9 mouse cellular contexts compared by ENCODE assay signal in the genomic region with DNA sequence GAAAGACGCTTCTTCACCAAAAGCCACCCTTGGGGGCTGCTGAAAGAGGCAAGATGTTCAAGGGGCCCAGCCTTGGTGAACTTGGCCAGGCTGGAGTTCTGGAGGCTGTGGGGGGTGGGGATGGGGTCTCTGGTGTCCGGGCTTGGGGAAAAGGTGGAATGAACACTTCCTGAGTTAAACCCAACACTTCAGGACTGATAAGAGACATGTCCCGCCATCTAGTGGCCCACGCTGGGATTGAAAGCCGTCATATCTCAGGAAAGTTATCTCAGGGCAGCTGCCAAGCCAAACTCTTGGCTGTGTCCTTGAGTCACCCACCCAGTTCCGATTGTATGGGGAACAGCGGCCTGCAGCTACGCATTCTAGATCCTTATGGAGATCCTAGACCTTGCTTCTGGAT. TPM values are rescaled to one million over a fixed set of nuclear protein-coding genes. Genes with fewer than 3 reads are reported as not detected.
DNase-seq lines count a peak whose midpoint lies in the region; ATAC-seq and TF ChIP-seq lines count a peak whose summit lies in the region.
"Had no signal": no experiment of that assay in that cellular context is flagged by ENCODE, and none has a peak within 500 bp of the region (broad histone marks: within the 10 kb centered on the region; RNA-seq: fewer than 3 reads in every experiment).

No protein-coding gene starts in this region.

- H3K27me3 ChIP-seq in embryonic facial prominence, embryonic 10.5 days (replicated peaks; ENCODE audit: low read depth, poor library complexity, severe bottlenecking): no peaks in the 10 kb centered on the region
- H3K27me3 ChIP-seq in limb, embryonic 10.5 days (ENCODE audit: low read depth, poor library complexity, severe bottlenecking): 0 out of 2 replicates have a peak, but pooled peaks cover 6% of the 10 kb centered on the region
- H3K27me3 ChIP-seq in midbrain, embryonic 10.5 days (ENCODE audit: low read depth, poor library complexity, severe bottlenecking): no peaks in the 10 kb centered on the region
- no peaks in the 10 kb centered on the region for H3K27me3 ChIP-seq in spleen, adult 2 months (ENCODE audit: control insufficient read depth, insufficient read depth, low read length)
- H3K27me3 ChIP-seq: neural tube, embryonic 13.5 days had no signal

- H3K27ac ChIP-seq in embryonic facial prominence, embryonic 10.5 days (replicated peaks): 0 out of 2 replicates have a peak overlapping the region, but pooled peaks have one; percentile 51
- H3K27ac ChIP-seq in limb, embryonic 10.5 days: no peak overlapping the region
- no peak overlapping the region for H3K27ac ChIP-seq in midbrain, embryonic 10.5 days (replicated peaks)
- no peak overlapping the region; the same call in 1 of the 2 replicates for H3K27ac ChIP-seq in spleen, adult 2 months (ENCODE audit: insufficient read depth, low read length)
- H3K27ac ChIP-seq: neural tube, embryonic 13.5 days had no signal

- peaks cover 26% of the 10 kb centered on the region for H3K4me1 ChIP-seq in embryonic facial prominence, embryonic 10.5 days
- peaks cover 24% of the 10 kb centered on the region for H3K4me1 ChIP-seq in limb, embryonic 10.5 days
- peaks cover 17% of the 10 kb centered on the region for H3K4me1 ChIP-seq in midbrain, embryonic 10.5 days
- no peaks in the 10 kb centered on the region for H3K4me1 ChIP-seq in spleen, adult 2 months (ENCODE audit: control insufficient read depth, insufficient read depth, insufficient read length)

- no peaks in the 10 kb centered on the region for H3K36me3 ChIP-seq in embryonic facial prominence, embryonic 10.5 days (replicated peaks)
- no peaks in the 10 kb centered on the region for H3K36me3 ChIP-seq in limb, embryonic 10.5 days
- H3K36me3 ChIP-seq in midbrain, embryonic 10.5 days: no peaks in the 10 kb centered on the region
- no peaks in the 10 kb centered on the region for H3K36me3 ChIP-seq in spleen, adult 2 months (ENCODE audit: control insufficient read depth, insufficient read depth, low read length)
- H3K36me3 ChIP-seq: neural tube, embryonic 13.5 days had no signal

- ATAC-seq in CD4-positive, CD25-positive, alpha-beta regulatory T cell, adult 4 months: no peak

- peak; percentile 53 for DNase-seq in CD4-positive, CD25-positive, alpha-beta regulatory T cell, adult 2 months (ENCODE audit: low read depth, low spot score)
- DNase-seq in embryonic facial prominence, embryonic 10.5 days (ENCODE audit: low spot score): peak; percentile 84
- DNase-seq in gastrocnemius, postnatal 4 days (ENCODE audit: low spot score in 2 of 2): peak; percentile 46 to 83
- DNase-seq in kidney, adult 18-20 months: peak; percentile 92
- peak; percentile 87 for DNase-seq in limb, embryonic 10.5 days (ENCODE audit: low spot score)
- DNase-seq in midbrain, embryonic 10.5 days (ENCODE audit: low spot score): peak; percentile 75
- DNase-seq in spleen, adult 2 months (ENCODE audit: low read depth in 1 of 2, low spot score in 2 of 2): peak in 1 of 2 experiments; percentile 43

- no peak overlapping the region; the same call in 1 of the 2 replicates for H3K4me3 ChIP-seq in embryonic facial prominence, embryonic 10.5 days
- no peak overlapping the region for H3K4me3 ChIP-seq in limb, embryonic 10.5 days
- no peak overlapping the region for H3K4me3 ChIP-seq in midbrain, embryonic 10.5 days
- H3K4me3 ChIP-seq in spleen, adult 2 months (ENCODE audit: extremely low read depth, insufficient read depth, insufficient read length): no peak overlapping the region
- H3K4me3 ChIP-seq: neural tube, embryonic 13.5 days had no signal

- no peak for TF ChIP-seq POLR2A in spleen, adult 2 months (IDR thresholded peaks at IDR 0.05; ENCODE audit: low read depth, low read length)

- WGBS in embryonic facial prominence, embryonic 10.5 days: 23% methylated on average over 8 of the region's 8 CpGs
- WGBS in limb, embryonic 10.5 days: 27% methylated on average over 8 of the region's 8 CpGs
- 26% methylated on average over 8 of the region's 8 CpGs for WGBS in midbrain, embryonic 10.5 days
- 10% methylated on average over 8 of the region's 8 CpGs for WGBS in spleen, adult 2 months

- H3K9me3 ChIP-seq in embryonic facial prominence, embryonic 10.5 days: no peaks in the 10 kb centered on the region
- no peaks in the 10 kb centered on the region for H3K9me3 ChIP-seq in limb, embryonic 10.5 days (replicated peaks)
- H3K9me3 ChIP-seq in midbrain, embryonic 10.5 days (replicated peaks): no peaks in the 10 kb centered on the region
- H3K9me3 ChIP-seq: neural tube, embryonic 13.5 days had no signal

- TF ChIP-seq CTCF in spleen, adult 2 months (IDR thresholded peaks at IDR 0.05; ENCODE audit: extremely low read depth, insufficient read depth, insufficient read length, insufficient replicate concordance): peak; percentile 40; the same call in 1 of the 2 replicates

RNA-seq across cellular contexts. Expression of gene Tmem51, which starts 14.2 kb away (rescaled TPM):
- polyA plus RNA-seq in CD4-positive, CD25-positive, alpha-beta regulatory T cell, adult 4 months (2017; shearing (Covaris generic)): under 1 TPM; 0.86 to 0.96 TPM
- 9.5 and 9.7 TPM in 2 replicates for polyA plus RNA-seq in embryonic facial prominence, embryonic 10.5 days (2016; fragmentation: Nextera tagmentation; extraction: Ambion mirVana)
- 1 to 10 TPM; 6.1 to 7.6 TPM for total RNA-seq in gastrocnemius, postnatal 4 days (2021)
- 7.0 and 10.8 TPM in 2 replicates for polyA plus RNA-seq in limb, embryonic 10.5 days (2016; fragmentation: Nextera tagmentation; extraction: Ambion mirVana)
- polyA plus RNA-seq in midbrain, embryonic 10.5 days (2016; fragmentation: Nextera tagmentation; extraction: Ambion mirVana): 13.3 and 13.6 TPM in 2 replicates
- 21.0 and 22.2 TPM in 2 replicates for polyA plus RNA-seq in spleen, adult 2 months (2012; rRNA removed)
